Mouse (Mus musculus) lung, postnatal 10 days (tissue): ENCODE measurements around the gene Clec12b.

Experiments
- DNase-seq: peaks from one replicate; pipeline ENCODE4 v3.0.0; 2021

The Clec12b gene

DNA sequence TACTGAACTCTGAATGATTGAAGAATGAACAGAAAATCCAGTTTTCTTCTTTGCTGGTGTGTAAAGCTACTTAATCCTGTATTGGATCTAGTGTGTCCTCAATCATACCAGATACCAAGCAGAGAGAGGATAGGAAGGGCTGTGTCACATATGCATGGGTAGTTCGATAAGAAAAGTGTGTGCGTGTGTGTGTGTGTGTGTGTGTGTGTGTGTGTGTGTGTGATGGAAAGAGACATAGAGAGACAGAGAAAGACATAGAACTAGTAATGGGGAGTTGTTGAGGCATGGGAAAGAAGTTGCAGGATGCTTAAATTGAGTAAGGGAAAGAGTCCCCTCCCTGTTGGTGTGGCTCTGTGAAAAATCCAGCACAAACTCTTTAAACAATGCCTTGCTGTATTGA is at the start of gene Clec12b:
Gene Clec12b (minus strand): TSS at position 101 of the 400 bp plus-strand sequence.
- no peak for DNase-seq

DNA sequence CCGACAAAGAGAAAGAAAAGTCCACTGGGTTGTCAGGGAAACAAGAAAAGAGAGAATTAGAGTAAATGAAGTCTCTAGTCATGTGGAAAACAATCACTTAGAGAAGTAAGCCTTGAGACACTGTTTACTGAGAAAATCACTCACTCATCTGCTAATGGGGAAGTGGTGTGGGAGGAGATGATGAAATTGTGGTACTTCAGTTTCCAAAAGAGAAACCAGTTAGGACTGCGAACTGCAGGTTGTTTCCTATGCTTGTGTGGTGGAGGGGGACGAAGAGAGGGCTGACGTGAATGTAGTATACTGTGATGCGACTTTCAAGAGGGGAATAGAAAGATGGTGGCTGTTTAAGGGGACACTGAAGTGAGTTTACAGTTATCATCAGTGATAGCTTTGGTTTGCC is 48.6 kb upstream of the Clec12b start:
- DNase-seq, result no peak

DNA sequence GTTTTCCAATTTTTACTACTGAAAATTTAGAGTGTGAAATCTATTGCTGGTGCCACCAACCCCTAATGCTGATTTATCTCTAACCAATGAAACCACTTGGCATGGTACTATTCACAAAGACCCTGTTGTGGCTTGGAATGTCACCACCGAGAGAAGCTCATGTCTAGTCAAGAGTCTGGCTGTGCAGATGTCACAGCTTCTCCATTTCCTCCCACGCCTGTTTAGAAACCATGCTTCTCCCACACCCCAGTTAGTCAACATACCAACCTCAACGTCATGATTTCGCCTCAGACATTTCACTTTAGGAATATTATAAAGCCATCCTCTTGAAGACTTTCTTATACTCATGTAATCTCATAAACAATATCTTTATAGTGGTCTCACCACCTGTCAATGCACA is 41.6 kb upstream of the Clec12b start:
- no peak for DNase-seq

DNA sequence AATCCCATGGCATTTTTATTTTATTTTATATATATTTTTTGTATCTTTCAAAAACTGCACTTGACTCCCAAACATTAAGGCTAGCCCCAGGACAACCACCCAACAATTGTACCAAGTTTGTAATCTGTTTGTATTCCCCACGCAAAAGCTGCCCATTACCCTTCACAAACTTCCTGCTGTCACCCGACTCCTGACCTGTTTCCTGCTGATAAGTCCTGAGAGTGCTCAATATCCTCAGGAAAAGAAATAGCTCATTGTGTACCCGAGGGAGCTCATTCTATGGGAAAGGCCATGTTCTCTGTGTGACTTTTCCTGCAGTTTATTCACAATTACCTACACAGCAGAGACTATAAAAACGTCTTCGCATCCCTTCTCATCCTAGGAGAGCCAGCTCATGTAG is 40.1 kb upstream of the Clec12b start:
- peak; percentile 71 for DNase-seq

DNA sequence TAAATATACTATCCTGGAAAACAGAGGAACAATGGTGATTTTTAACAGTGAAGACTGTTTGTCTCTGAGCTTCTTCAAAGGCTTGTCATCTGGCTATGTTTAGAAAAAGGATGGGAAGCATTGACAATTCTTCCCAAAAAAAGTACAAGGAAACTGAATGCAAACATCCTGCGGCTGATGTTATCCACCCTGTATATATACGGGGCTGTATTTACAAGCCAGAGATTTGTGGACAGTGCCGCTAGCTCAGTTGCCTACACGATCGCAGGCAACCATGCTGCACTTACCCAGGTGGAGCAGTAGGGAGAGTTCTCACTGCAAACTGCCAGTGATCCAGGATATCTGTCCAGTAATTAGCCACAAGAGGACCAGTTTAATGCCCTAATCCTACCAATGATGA is 39.5 kb upstream of the Clec12b start:
- peak; percentile 51 for DNase-seq

DNA sequence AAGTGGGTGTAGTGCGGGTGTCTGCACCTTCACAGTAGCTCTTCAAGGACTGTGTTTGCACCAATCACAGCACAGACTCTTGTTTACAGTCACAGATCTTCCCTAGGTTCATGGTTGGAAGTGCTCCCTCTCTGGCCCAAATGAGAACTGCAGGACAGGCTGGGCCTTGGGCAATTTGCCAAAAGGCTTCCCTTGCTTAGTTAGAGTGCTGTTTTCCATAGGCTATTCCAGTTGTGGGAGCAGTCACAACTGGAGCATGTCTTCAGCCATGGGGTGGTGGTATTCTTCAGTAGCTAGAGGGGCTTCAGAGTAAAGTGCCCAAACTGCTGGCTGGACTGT is 38.0 kb upstream of the Clec12b start:
- peak; percentile 88 for DNase-seq

DNA sequence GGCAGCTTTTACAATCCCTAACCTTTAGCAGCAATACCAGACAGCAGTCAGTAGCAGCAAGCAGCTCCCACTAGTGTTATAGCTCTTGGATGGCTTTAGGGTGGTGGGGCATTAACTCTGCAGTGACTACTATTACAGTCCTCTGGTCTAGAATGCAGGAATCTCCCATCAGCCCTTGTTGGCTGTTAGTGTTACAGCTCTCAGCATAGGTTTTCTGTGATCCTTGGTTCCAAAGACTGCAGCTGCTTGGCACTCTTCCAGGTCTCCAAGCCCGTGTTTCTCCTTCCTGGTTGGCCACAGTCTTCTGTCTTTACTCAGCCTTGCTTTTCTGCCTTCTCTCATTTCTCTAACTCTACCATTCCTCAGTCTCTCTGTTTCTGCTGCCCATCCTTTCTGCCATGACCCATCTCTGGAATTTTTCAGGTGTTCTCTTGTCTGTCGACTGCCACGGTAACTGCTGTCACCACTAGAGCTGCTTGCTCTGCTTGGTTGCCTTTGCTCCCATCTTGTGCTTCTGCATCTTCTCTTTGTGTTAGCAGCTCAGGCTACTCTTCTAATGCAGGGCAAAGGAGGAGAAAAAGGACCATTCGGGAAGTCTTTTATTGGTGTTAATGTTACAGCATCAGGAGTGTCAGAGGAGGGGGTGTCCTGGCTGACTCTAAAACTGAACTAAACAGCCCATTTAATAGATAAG is 37.5 kb upstream of the Clec12b start:
- peak; percentile 38 for DNase-seq

DNA sequence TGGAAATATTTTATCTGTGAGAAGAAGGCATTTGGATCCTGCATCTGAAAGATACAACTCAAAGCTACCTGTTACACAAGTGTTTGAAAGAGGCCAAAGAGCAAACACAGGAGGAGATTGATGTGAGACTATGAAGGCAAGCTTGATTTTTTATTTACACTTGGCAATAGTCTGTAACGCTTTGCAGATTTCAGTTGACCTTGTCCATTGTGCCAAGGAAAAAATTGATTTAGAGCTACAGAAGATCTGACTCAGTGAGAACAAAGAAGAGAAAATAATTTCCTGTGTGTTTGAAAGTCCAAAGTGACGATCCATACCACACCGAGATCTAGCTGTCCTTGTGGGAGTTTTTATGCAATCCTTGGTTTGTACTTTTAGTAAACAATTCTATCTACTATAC is 36.6 kb upstream of the Clec12b start:
- no peak for DNase-seq

DNA sequence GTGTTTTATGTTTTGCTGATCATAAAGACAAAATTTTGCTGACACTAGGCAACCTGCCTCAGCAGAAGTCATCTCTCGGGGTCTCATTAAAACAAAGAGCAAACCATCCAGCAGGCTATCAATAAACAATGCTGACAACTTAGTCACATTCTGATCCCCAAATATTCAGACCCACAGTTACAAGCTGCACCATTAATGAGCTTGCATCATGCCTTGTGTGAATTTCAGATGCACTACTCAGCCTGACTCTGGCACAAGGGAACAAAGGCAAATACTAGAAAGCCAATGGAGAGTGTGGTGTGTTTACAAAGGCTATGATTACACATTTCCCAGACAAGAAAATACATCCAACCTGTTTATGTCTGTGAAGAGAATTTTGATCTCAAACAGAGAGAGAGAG is 28.5 kb upstream of the Clec12b start:
- DNase-seq, result no peak

DNA sequence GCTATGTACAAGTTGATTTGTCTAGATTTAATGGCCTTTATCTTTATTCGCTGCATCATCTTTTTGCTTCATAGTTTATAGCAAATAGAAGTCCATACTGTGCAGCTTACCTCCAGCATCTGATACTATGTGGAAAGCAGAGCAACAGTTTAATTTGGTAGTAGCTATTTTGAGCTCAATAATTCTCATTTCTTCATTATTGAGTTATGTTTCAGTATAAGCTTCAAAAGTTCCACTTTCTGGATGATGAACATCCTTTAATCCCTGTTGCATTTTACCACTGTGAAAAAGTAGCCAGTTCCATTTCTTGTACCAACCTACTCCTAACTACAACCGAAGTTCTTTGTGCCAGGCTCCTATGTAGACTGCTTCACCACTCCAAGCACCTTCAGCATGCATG is 22.9 kb upstream of the Clec12b start, which contains the start of gene Clec9a:
Gene Clec9a (plus strand): TSS at position 301 of the 400 bp plus-strand sequence.
- DNase-seq, result no peak

DNA sequence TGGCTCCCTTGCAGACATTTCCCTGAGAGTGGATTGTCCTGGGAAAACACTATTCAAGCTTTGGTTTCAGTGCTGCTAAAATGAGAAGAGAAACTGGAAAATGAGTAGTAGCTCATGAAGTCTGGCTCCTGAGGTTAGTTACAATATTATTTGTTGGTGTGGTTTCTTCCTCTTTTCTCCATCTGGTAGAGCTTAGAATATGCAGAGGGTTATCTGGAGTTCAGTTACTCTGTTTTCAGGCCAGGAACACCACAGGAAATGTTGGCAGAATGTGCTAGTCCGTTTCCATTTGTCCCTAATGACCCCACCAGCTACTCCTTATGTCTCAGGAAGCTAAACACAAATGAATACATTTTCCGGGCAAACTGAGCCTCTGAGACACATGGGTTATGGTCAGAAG is 21.6 kb upstream of the Clec12b start:
- DNase-seq, result no peak

DNA sequence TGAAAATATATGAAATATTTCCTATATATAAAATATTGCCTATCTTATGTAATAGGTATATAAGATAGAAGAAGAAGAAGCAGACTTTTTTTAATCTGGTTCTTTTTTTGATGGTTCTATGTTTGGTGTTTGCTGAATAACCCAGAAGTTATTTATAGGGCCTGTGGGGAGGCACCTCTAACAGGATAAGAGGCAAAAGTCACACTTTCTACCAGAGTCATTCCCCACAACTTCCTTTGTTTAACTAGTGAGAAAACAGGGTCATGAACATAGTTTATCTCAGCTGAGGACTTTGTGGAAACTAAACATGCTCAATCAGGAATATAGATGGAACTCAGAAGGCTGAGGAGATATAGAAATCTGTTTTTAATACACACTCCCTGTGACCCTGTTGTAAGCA is 20.3 kb upstream of the Clec12b start:
- DNase-seq, result no peak

DNA sequence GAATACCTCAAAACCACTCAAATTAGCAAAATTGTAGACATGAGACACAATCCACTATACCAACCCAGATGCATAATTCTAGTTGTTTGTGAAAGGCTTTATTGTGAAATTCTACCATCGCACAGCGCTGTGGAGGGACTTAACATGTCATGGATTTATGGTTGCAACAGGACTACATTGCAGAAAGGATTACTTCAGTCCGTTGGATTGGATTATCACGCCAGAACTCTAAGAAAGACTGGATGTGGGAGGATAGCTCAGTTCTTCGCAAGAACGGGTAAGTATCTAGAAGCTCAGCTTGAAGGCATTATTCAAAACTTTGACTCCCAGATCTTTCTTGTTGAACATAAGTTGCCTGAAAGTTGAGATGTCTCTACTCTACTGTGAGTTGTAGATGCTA is 17.7 kb upstream of the Clec12b start:
- no peak for DNase-seq

DNA sequence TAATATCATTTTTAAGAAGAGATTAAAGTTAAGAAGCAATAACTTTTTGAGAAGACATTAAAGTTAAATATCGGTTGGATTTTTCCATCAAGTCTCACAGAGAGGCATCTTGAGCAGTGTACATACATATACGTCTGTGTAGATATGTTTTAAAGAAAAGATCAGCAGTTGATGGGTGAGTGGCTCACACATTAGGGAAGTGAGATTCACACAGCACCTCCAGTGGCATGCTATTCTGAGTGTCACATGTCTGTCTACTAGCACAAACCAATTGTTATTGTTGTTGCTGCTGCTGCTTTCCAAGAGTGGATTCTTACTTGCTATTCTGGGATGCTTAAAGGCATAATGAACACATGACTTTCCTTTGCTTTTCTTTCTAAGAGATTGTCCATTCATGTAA is 16.7 kb upstream of the Clec12b start:
- no peak for DNase-seq

DNA sequence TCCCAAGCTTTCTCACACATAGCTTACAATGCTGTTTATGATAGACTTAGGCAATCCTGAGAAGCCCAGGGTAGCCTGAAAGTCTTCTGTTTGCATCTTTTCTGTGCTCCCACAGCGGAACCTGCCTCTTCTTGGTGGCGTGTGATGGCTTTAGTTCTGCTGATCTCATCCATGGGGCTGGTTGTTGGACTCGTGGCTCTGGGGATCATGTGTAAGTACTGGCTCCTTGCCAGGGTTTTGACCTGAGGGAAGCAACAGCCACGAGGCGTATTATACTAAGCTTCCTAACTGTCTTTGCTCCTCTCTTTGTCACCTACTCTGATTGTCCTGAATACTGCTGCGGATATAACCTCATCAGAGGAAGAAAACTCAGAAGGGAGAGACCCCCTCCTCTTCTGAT is 14.3 kb upstream of the Clec12b start:
- peak; percentile 43 for DNase-seq

DNA sequence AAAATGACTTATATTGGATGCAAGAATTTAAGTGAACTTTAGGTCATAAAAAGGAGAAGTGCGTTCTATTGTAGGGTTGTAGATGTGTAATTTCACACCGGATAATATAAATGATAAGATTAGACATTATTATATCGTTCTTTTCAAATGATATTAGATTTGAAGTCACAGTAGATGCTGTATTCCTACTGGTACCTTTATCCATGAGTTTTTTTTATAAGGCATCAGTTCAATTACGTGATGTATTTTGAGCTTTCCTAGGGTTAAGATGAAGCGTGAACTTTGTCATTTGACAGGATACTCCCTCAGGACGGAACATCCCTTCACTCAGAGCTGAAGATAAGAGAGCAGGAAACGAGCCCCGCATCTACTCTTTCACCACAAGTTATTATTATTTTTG is 11.3 kb upstream of the Clec12b start, which contains the start of gene Clec1b:
Gene Clec1b (plus strand): TSS at position 301 of the 400 bp plus-strand sequence.
- DNase-seq, result no peak

DNA sequence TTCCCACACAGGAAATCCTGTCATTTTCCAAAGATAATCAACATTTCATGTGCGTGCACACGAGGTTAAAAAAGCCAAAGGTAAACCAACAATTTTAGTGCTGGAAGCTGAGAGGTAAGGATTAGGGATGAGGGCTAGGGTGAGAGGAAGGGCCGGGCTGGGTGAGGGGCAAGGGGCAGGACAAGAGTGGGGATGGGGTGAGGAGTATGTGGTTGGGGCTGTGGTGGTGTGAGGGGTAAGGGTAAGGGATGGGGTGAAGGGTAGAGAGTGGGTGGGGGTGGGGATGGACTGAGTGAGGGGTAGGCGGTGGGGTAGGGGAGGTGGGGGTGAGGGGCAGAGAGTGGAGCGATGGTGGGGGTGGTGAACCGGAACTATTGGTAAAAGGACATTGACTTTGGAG is 8.1 kb upstream of the Clec12b start:
- DNase-seq, result no peak

DNA sequence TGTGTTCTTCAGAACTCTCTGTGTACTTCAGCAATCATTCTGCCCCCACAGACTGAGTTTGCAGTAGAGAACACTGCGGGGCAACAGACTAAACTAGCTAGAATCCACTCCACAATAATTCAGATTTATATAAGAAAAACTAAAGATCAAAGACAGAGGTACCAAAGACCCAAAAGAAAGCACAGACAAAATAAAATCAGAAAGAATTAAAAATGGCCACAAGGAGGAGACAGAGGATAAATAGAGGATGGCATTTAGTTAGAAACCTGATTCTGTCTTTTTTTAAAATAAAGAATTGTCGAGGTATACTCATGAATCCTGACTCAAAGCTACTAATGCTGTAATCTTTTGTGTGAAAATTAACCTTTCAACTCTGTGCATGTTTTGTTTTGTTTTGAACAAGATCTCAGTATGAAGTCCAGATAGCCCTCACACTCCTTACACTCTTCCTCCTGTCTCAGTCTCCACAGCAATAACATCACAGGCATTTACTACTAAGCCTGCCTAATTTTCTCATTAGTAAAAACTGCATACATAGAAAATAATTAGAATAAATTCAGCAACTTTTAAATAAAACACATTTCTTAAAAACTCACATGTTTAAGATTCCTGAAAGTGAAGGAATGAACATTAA is 7.5 kb upstream of the Clec12b start:
- no peak for DNase-seq

DNA sequence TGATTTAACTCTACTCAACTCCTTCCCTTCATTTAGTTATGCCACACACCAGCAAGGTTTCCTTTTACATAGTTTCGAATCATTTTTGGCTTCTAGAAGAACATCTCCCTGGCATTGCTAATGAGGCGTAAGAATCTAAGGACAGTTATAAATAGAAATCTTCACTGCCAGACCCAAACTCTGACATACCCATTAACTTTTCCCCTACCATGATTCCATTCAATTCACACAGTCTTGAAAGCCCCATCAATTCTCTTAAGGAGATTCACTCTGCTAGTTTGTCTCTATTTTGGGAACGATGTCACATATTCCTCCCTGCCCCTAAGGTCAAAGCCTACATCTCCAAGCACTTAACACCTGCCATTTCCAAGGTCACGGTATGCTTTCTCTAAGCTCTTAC is 674 bp downstream of the Clec12b start:
- no peak for DNase-seq

DNA sequence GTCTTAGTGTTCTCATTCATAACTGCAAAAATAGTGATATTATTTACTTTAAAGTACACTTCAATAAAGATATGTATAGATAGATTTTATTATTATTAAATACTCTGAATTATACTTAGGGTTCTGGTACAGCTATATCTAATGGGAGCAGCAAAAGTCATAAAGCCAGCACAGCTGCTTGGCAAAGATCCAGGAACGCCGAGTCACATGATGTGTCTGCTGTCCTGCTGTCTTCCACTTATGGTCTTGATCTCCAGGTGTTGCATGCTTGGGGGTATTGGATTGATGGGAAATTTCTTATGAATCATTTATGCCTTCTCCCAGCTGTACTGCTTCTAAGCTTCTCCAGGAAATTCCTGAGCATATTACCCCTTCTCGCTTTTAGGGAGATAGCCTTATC is 2.2 kb downstream of the Clec12b start:
- DNase-seq, result no peak

DNA sequence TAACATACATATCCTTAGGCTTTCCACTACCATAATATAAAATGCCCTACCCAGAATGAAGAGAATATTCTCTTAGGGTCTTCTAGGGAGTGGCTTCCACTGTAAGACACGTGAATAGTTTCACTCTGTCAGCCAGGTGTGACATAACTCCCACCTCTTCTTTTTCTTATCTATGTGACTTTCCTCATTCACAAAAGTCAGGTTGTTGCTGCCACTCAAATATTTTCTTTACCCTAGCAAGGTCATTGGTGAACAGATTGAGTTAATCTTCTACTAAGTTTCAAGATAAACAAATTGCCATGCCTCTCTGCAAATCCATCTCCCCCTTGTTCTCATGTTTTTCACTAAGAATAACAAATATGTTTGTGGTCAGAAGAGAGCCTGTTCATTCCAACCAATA is 3.9 kb downstream of the Clec12b start:
- no peak for DNase-seq

DNA sequence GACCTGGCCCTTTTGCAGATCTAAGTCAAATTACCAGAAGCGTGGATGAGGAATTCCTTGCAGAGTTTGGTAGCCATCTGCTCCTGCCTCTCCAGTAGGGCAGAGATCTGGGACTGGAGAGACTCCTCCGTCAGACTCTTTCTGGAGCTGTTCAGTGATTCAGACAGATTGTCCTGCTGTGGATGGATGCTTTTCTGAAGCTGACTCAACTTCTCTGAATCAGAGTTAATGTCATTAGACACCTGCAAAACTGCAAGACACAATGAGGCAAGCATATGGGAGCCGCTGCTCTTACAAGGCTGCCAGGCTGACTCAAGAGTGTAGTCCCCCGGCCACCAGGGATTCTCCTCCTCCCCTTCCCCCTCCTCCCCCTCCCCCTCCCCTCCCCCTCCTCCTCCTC is 5.2 kb downstream of the Clec12b start:
- no peak for DNase-seq

DNA sequence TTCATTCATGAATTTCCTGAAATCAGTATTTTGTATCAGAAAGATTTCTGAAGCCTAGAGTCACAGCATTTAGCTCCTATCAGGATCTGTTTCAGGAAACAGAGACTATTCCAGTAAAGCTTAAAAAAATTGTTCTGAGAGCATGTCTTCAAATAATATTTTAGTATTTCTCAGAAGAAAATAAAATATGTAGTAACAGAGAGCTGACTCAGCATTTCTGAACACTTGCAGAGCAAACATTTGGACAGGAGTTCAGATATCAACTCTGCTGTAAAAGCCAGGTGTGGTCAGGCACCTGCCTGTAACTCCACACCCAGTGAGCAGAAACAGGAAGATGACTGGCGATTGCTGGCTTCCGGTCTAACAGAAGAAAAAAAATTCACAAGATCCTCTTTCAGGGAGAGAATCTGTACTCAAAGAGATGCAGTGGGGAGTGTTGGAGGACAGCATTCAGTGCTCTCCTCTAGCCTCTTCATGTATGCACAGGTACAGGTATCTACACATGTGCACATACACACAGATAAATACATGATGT is 10.7 kb downstream of the Clec12b start:
- DNase-seq, result no peak

DNA sequence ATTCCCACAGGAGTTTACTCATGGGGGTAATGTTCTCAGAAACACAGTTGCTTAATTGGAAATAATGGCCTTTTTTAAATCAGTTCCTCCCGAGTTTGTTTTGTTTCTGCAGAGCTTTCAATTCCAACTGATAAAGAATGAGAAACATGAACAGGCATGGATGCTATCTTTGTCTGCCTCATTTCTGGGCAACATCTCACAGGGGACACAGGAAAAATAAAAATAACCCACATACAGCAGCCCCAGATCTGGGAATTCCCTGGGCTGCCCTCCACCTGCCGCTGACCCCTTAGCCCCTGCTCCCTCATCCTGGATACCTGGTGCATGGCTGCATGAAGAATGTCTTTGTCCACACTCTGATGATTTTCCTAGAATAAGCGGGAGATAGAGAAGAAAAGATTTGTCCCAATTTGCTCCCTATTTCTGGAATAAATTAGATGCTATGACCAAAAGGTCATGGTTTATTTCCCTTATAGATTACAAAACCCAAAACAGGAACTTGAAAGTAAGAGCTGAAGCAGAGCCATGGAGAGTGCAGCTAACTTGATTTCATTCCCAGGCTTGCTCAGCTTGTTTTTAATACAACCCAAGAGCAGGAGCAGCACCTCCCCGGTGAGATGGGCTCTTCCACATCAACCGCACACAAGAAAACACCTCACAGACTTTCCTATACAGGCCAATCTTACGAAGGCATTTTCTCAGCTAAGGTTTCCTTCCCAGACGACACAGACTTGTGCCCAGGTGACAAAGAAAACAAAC is 16.1 kb downstream of the Clec12b start:
- DNase-seq, result no peak
